Mouse (Mus musculus) ES-E14 (cell line): ENCODE results near the gene 1700020D05Rik. TPM values are rescaled to one million over a fixed set of nuclear protein-coding genes. Genes with fewer than 3 reads are reported as not detected.

Experiments
- DNase-seq: peaks from one replicate; pipeline ENCODE4 v3.0.0-alpha.2; 2013; ENCODE audit warnings: low read depth, low spot score
- H3K27ac ChIP-seq: 2 replicates; pipeline ENCODE4 v1.5.1; 2012; ENCODE audit warnings: low read depth, mild to moderate bottlenecking, low read length, moderate library complexity, mixed read lengths; ENCODE audit not compliant: poor library complexity, insufficient read depth, severe bottlenecking
- H3K36me3 ChIP-seq: 2 replicates; pipeline ENCODE4 v1.6.1; 2012; ENCODE audit warnings: mild to moderate bottlenecking, low read length, moderate library complexity, mixed read lengths; ENCODE audit not compliant: control insufficient read depth, poor library complexity, insufficient read depth, severe bottlenecking
- H3K4me1 ChIP-seq, 2 experiments: fragments of 150-350 bp in 1 of 2; sonication (generic) in 1 of 2; 2 replicates each; pipeline ENCODE4 v1.6.1; 2012; ENCODE audit warnings: low read length in 2 of 2, mild to moderate bottlenecking in 1 of 2, mixed read lengths in 1 of 2; ENCODE audit not compliant: control insufficient read depth in 2 of 2, insufficient read depth in 2 of 2, poor library complexity in 1 of 2
- H3K4me3 ChIP-seq, 2 experiments: fragments of 150-350 bp in 1 of 2; sonication (generic) in 1 of 2; 2 replicates each; pipeline ENCODE4 v1.5.1; 2012; ENCODE audit warnings: low read length in 2 of 2, low read depth in 1 of 2, mild to moderate bottlenecking in 1 of 2, mixed read lengths in 1 of 2; ENCODE audit not compliant: insufficient read depth in 1 of 2, poor library complexity in 1 of 2, severe bottlenecking in 1 of 2
- H3K9ac ChIP-seq: 2 replicates; pipeline ENCODE4 v1.6.1; 2012; ENCODE audit warnings: low read depth, mild to moderate bottlenecking, low read length, mixed read lengths; ENCODE audit not compliant: poor library complexity, insufficient read depth, severe bottlenecking
- H3K9me3 ChIP-seq: fragments of 150-350 bp; sonication (generic); 2 replicates; pipeline ENCODE4 v1.6.1; 2012; ENCODE audit warnings: low read depth, mild to moderate bottlenecking, low read length; ENCODE audit not compliant: control insufficient read depth, insufficient read depth
- CHD2 ChIP-seq: IDR thresholded peaks from 2 replicates; pipeline ENCODE4 v1.6.1; 2014; ENCODE audit warnings: mild to moderate bottlenecking, low read depth, low read length, inconsistent platforms
- HCFC1 ChIP-seq: IDR thresholded peaks from 2 replicates; pipeline ENCODE4 v1.6.1; 2012; ENCODE audit warnings: low read length, inconsistent platforms, borderline replicate concordance; ENCODE audit not compliant: insufficient read depth
- MAFK ChIP-seq: IDR thresholded peaks from 2 replicates; pipeline ENCODE4 v1.6.1; 2014; ENCODE audit warnings: mild to moderate bottlenecking, low read depth, low read length, inconsistent platforms; ENCODE audit not compliant: insufficient read depth
- ZC3H11A ChIP-seq: IDR thresholded peaks from 2 replicates; pipeline ENCODE4 v1.6.1; 2012; ENCODE audit warnings: low read depth, mild to moderate bottlenecking, inconsistent platforms, low read length, borderline replicate concordance
- ZNF384 ChIP-seq: IDR thresholded peaks from 2 replicates; pipeline ENCODE4 v1.6.1; 2012; ENCODE audit warnings: low read depth, low read length, inconsistent platforms
- in situ Hi-C, 2 experiments: fragments of 600-800 bp; cut with MboI; formaldehyde crosslinking; loops; one replicate each; pipeline ENCODE4 v1.15.1; 2025; ENCODE audit warnings: low sequenced_read_pairs in 2 of 2, inconsistent platforms in 1 of 2; ENCODE audit not compliant: unreplicated experiment in 2 of 2
- total RNA-seq: library from RNA; depleted of rRNA; stranded (reverse); fragments of 300-350 nt; gene quantifications from 2 replicates; pipeline ENCODE4 v1.2.3, GENCODE M21; 2012

The 1700020D05Rik gene
- total RNA-seq, 1 experiment, result 1.7 TPM

GRCm38 (mm10) chr19:5466916-5467500, 36.6 kb downstream of the 1700020D05Rik start:
- H3K4me1 ChIP-seq, result peaks cover 7 to 13% of the 10 kb centered on the region in 2 experiments; a peak in 3 of 4 replicates
- no peak for DNase-seq
- TF ChIP-seq HCFC1, result no peak
- no peak for TF ChIP-seq MAFK
- no peak for TF ChIP-seq CHD2
- TF ChIP-seq ZNF384, result no peak
- no peak for TF ChIP-seq ZC3H11A
- peaks cover 31% of the 10 kb centered on the region for H3K36me3 ChIP-seq
- in situ Hi-C loops, result no loop called here
- no peak overlapping the region for H3K9ac ChIP-seq
- H3K9me3 ChIP-seq, result no peaks in the 10 kb centered on the region
- no peak overlapping the region for H3K4me3 ChIP-seq
- no peak overlapping the region for H3K27ac ChIP-seq

- no peak overlapping the region for H3K27ac ChIP-seq
- TF ChIP-seq ZC3H11A (no peak), ZNF384 (no peak)
- H3K9me3 ChIP-seq, result no peaks in the 10 kb centered on the region
- no peak overlapping the region for H3K9ac ChIP-seq
- H3K4me1 ChIP-seq, result peaks cover 7 to 13% of the 10 kb centered on the region in 2 experiments; a peak in 3 of 4 replicates
- no peak for DNase-seq
- H3K36me3 ChIP-seq, result peaks cover 31% of the 10 kb centered on the region
- in situ Hi-C loops, result no loop called here
- no peak overlapping the region for H3K4me3 ChIP-seq
Measured at GRCm38 (mm10) chr19:5465037-5465436, 38.5 kb downstream of the 1700020D05Rik start.

GRCm38 (mm10) chr19:5463791-5464562, 39.6 kb downstream of the 1700020D05Rik start:
- Histone ChIP-seq H3K27ac (0 out of 2 replicates have a peak overlapping the region, but pooled peaks have one; percentile 26), H3K4me3 (peak overlapping the region; percentile 18 to 54), H3K4me1 (peaks cover 7 to 13% of the 10 kb centered on the region in 2 experiments; a peak in 3 of 4 replicates), H3K9me3 (no peaks in the 10 kb centered on the region), H3K36me3 (peaks cover 31% of the 10 kb centered on the region), H3K9ac (peak overlapping the region; percentile 53)
- DNase-seq, result peak; percentile 82
- in situ Hi-C loops, result no loop called here
- TF ChIP-seq ZNF384 (no peak), HCFC1 (peak; percentile 40; the same call in 1 of the 2 replicates), CHD2 (no peak), MAFK (no peak), ZC3H11A (no peak)

GRCm38 (mm10) chr19:5463212-5463611, 40.4 kb downstream of the 1700020D05Rik start:
- no peak for DNase-seq
- in situ Hi-C loops, result no loop called here
- H3K4me3 ChIP-seq, result no peak overlapping the region
- H3K27ac ChIP-seq, result no peak overlapping the region
- H3K9me3 ChIP-seq, result no peaks in the 10 kb centered on the region
- peaks cover 31% of the 10 kb centered on the region for H3K36me3 ChIP-seq
- no peak for TF ChIP-seq ZC3H11A
- no peak for TF ChIP-seq CHD2
- no peak for TF ChIP-seq HCFC1
- TF ChIP-seq ZNF384, result no peak
- peaks cover 7 to 9% of the 10 kb centered on the region in 2 experiments; a peak in 2 of 4 replicates for H3K4me1 ChIP-seq
- no peak overlapping the region for H3K9ac ChIP-seq
